ENCODE assay signal across 21 mouse cellular contexts in genomic region chr10:44520189-44520588, GRCm38 (mm10).
"Had no signal": no experiment of that assay in that cellular context is flagged by ENCODE, and none has a peak within 500 bp of the region (broad histone marks: within the 10 kb centered on the region; RNA-seq: fewer than 3 reads in every experiment).

No protein-coding gene starts in this region.

- DNase-seq: kidney, postnatal 10 days; layer of hippocampus, postnatal 36 days; liver, postnatal 0 days; lung, embryonic 14.5 days; lung, postnatal 36 days; retina, postnatal 1 day; right cerebral cortex, postnatal 25 days; spleen, adult 18-20 months; thymus, adult 2 months; thymus, postnatal 14 days; thymus, postnatal 4 days had no signal

- H3K9ac ChIP-seq: kidney, embryonic 15.5 days; liver, embryonic 14.5 days; liver, postnatal 0 days; lung, embryonic 14.5 days; midbrain, embryonic 13.5 days; neural tube, embryonic 13.5 days had no signal

- H3K4me2 ChIP-seq: kidney, embryonic 15.5 days; lung, embryonic 14.5 days; midbrain, embryonic 13.5 days; neural tube, embryonic 13.5 days had no signal

- H3K4me1 ChIP-seq: kidney, embryonic 15.5 days; megakaryocyte, embryonic 14.5 days; midbrain, embryonic 13.5 days; neural tube, embryonic 13.5 days had no signal

- ATAC-seq: liver, postnatal 0 days; lung, postnatal 0 days; midbrain, embryonic 13.5 days; midbrain, embryonic 16.5 days had no signal

- H3K4me3 ChIP-seq: kidney, embryonic 15.5 days; left cerebral cortex, adult 2 months; megakaryocyte, embryonic 14.5 days; midbrain, embryonic 10.5 days; midbrain, embryonic 13.5 days; myocyte; neural tube, embryonic 13.5 days had no signal

- H3K27ac ChIP-seq: kidney, embryonic 15.5 days; left cerebral cortex, adult 2 months; liver, embryonic 14.5 days; midbrain, embryonic 10.5 days; midbrain, embryonic 13.5 days; neural tube, embryonic 13.5 days had no signal

- H3K36me3 ChIP-seq: kidney, embryonic 15.5 days; midbrain, embryonic 10.5 days; midbrain, embryonic 13.5 days; neural tube, embryonic 13.5 days had no signal

- H3K9me3 ChIP-seq: kidney, embryonic 15.5 days; megakaryocyte, embryonic 14.5 days; midbrain, embryonic 10.5 days; midbrain, embryonic 13.5 days; neural tube, embryonic 13.5 days had no signal
